Comparison of ENCODE assay signal across 11 mouse cellular contexts in the genomic region with DNA sequence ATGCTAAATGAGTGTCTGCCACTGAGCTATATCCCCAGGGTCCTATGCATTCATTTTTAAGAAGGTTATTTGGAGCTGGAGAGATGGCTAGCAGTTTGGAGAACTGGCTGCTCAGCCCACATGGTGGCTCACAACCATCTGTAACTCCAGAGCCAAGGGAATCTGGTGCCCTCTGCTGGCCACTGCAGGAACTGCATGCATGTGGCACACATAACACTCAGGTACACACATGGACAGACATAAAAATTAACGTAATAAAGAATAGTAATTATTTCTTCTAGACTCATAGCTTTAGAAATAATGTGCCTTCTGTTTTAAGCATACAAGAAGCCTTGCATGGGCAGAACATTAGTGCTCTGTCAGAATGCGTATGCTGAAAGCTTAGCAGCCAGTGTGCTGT.
DNase-seq lines count a peak whose midpoint lies in the region; ATAC-seq and TF ChIP-seq lines count a peak whose summit lies in the region.
"Had no signal": no experiment of that assay in that cellular context is flagged by ENCODE, and none has a peak within 500 bp of the region (broad histone marks: within the 10 kb centered on the region; RNA-seq: fewer than 3 reads in every experiment).

No protein-coding gene starts in this region.

- TF ChIP-seq CTCF in hindbrain, postnatal 0 days (IDR thresholded peaks at IDR 0.05; ENCODE audit: low read depth) = peak; percentile 61

- H3K4me3 ChIP-seq in hindbrain, postnatal 0 days (ENCODE audit: low read length) = no peak overlapping the region
- no peak overlapping the region for H3K4me3 ChIP-seq in hindbrain, embryonic 12.5 days
- no peak overlapping the region for H3K4me3 ChIP-seq in ES-E14 (ENCODE audit: insufficient read depth in 1 of 2, low read depth in 1 of 2, low read length in 2 of 2, poor library complexity in 1 of 2, severe bottlenecking in 1 of 2)
- H3K4me3 ChIP-seq in limb, embryonic 10.5 days = no peak overlapping the region
- no peak overlapping the region for H3K4me3 ChIP-seq in heart, embryonic 10.5 days
- H3K4me3 ChIP-seq: forebrain, embryonic 10.5 days; neural tube, embryonic 13.5 days had no signal

- no peaks in the 10 kb centered on the region for H3K4me1 ChIP-seq in hindbrain, postnatal 0 days (ENCODE audit: insufficient read depth, low read length)
- no peaks in the 10 kb centered on the region for H3K4me1 ChIP-seq in hindbrain, embryonic 12.5 days
- H3K4me1 ChIP-seq in ES-E14 (ENCODE audit: control insufficient read depth in 2 of 2, insufficient read depth in 2 of 2, low read length in 2 of 2, poor library complexity in 1 of 2) = no peaks in the 10 kb centered on the region
- H3K4me1 ChIP-seq in limb, embryonic 10.5 days = no peaks in the 10 kb centered on the region
- no peaks in the 10 kb centered on the region for H3K4me1 ChIP-seq in heart, embryonic 10.5 days
- H3K4me1 ChIP-seq: forebrain, embryonic 10.5 days; neural tube, embryonic 13.5 days had no signal

- no peak overlapping the region for H3K9ac ChIP-seq in hindbrain, postnatal 0 days (replicated peaks; ENCODE audit: low read length)
- H3K9ac ChIP-seq in hindbrain, embryonic 12.5 days = no peak overlapping the region
- H3K9ac ChIP-seq in ES-E14 (ENCODE audit: insufficient read depth, low read depth, low read length, poor library complexity, severe bottlenecking) = no peak overlapping the region
- H3K9ac ChIP-seq: neural tube, embryonic 13.5 days had no signal

- no peaks in the 10 kb centered on the region for H3K9me3 ChIP-seq in hindbrain, postnatal 0 days (ENCODE audit: low read length)
- no peaks in the 10 kb centered on the region; the same call in 1 of the 2 replicates for H3K9me3 ChIP-seq in hindbrain, embryonic 12.5 days (replicated peaks)
- H3K9me3 ChIP-seq in ES-E14 (ENCODE audit: control insufficient read depth, insufficient read depth, low read depth, low read length) = no peaks in the 10 kb centered on the region
- H3K9me3 ChIP-seq in limb, embryonic 10.5 days (replicated peaks) = no peaks in the 10 kb centered on the region
- H3K9me3 ChIP-seq in heart, embryonic 10.5 days = peaks cover 4% of the 10 kb centered on the region; the same call in 1 of the 2 replicates

- no peak for ATAC-seq in hindbrain, postnatal 0 days
- ATAC-seq in hindbrain, embryonic 12.5 days (ENCODE audit: low FRiP score) = no peak
- ATAC-seq in monocyte, adult 5-6 weeks (replicated peaks; ENCODE audit: insufficient number of reproducible peaks, low FRiP score, low TSS enrichment, poor library complexity, severe bottlenecking) = no peak

- WGBS in hindbrain, postnatal 0 days = 95% methylated on average over 2 of the region's 2 CpGs
- WGBS in hindbrain, embryonic 12.5 days = 96% methylated on average over 2 of the region's 2 CpGs
- 93% methylated on average over 2 of the region's 2 CpGs for WGBS in limb, embryonic 10.5 days
- 93% methylated on average over 2 of the region's 2 CpGs for WGBS in heart, embryonic 10.5 days

- no peak overlapping the region for H3K27ac ChIP-seq in hindbrain, postnatal 0 days
- no peak overlapping the region for H3K27ac ChIP-seq in hindbrain, embryonic 12.5 days
- H3K27ac ChIP-seq in ES-E14 (ENCODE audit: insufficient read depth, low read depth, low read length, poor library complexity, severe bottlenecking) = no peak overlapping the region
- H3K27ac ChIP-seq in limb, embryonic 10.5 days = no peak overlapping the region
- no peak overlapping the region for H3K27ac ChIP-seq in heart, embryonic 10.5 days
- H3K27ac ChIP-seq: forebrain, embryonic 10.5 days; neural tube, embryonic 13.5 days had no signal

- H3K4me2 ChIP-seq in hindbrain, postnatal 0 days (ENCODE audit: low read depth, low read length) = no peak overlapping the region
- H3K4me2 ChIP-seq in hindbrain, embryonic 12.5 days (replicated peaks) = no peak overlapping the region
- H3K4me2 ChIP-seq: neural tube, embryonic 13.5 days had no signal

- intact Hi-C loops in left cerebral cortex, postnatal 4 days (cut with DNase I) = no loop called here

- in situ Hi-C loops in ES-E14 (cut with MboI; ENCODE audit: low sequenced_read_pairs in 2 of 2, unreplicated experiment in 2 of 2) = no loop called here

- no peak for DNase-seq in hindbrain, postnatal 0 days (ENCODE audit: low spot score)
- DNase-seq in 3T3-L1 (ENCODE audit: low read depth, low spot score) (peak; percentile 46), ES-E14 (ENCODE audit: low read depth, low spot score) (peak; percentile 48)
- DNase-seq in limb, embryonic 10.5 days (ENCODE audit: low spot score) = peak; percentile 43
- no peak for DNase-seq in left cerebral cortex, postnatal 4 days
- DNase-seq in heart, embryonic 10.5 days (ENCODE audit: low spot score) = no peak
- DNase-seq: adrenal gland, postnatal 10 days had no signal

- no peaks in the 10 kb centered on the region for H3K36me3 ChIP-seq in hindbrain, postnatal 0 days (ENCODE audit: insufficient read depth, low read length)
- no peaks in the 10 kb centered on the region for H3K36me3 ChIP-seq in hindbrain, embryonic 12.5 days
- H3K36me3 ChIP-seq in ES-E14 (ENCODE audit: control insufficient read depth, insufficient read depth, low read length, poor library complexity, severe bottlenecking) = no peaks in the 10 kb centered on the region
- H3K36me3 ChIP-seq in limb, embryonic 10.5 days = no peaks in the 10 kb centered on the region
- no peaks in the 10 kb centered on the region for H3K36me3 ChIP-seq in heart, embryonic 10.5 days
- H3K36me3 ChIP-seq: forebrain, embryonic 10.5 days; neural tube, embryonic 13.5 days had no signal

- H3K27me3 ChIP-seq in hindbrain, postnatal 0 days (ENCODE audit: insufficient read depth, low read length) = no peaks in the 10 kb centered on the region
- H3K27me3 ChIP-seq in hindbrain, embryonic 12.5 days = no peaks in the 10 kb centered on the region
- no peaks in the 10 kb centered on the region for H3K27me3 ChIP-seq in limb, embryonic 10.5 days (ENCODE audit: low read depth, poor library complexity, severe bottlenecking)
- H3K27me3 ChIP-seq in heart, embryonic 10.5 days (ENCODE audit: insufficient read depth, poor library complexity, severe bottlenecking) = no peaks in the 10 kb centered on the region
- H3K27me3 ChIP-seq: neural tube, embryonic 13.5 days had no signal

TF ChIP-seq in ES-E14, 5 proteins besides CTCF, POLR2A, EP300 and RAD21:
- no peak for TF ChIP-seq CHD2 (IDR thresholded peaks at IDR 0.05; ENCODE audit: low read depth, low read length)
- no peak for TF ChIP-seq ZNF384 (IDR thresholded peaks at IDR 0.05; ENCODE audit: low read depth, low read length)
- peak; percentile 32; the same call in 1 of the 2 replicates for TF ChIP-seq ZC3H11A (IDR thresholded peaks at IDR 0.05; ENCODE audit: borderline replicate concordance, low read depth, low read length)
- no peak for TF ChIP-seq HCFC1 (IDR thresholded peaks at IDR 0.05; ENCODE audit: borderline replicate concordance, insufficient read depth, low read length)

Comparison
In these comparisons a context has a peak if more than half of its experiments do, and no peak if none do; other contexts are left out.
1. DNase-seq: peak in 3T3-L1 (single experiment), ES-E14 (single experiment) and limb, embryonic 10.5 days (single experiment); none in hindbrain, postnatal 0 days (single experiment), left cerebral cortex, postnatal 4 days (single experiment) and heart, embryonic 10.5 days (single experiment).